9 mouse cellular contexts compared by ENCODE assay signal in the genomic region with DNA sequence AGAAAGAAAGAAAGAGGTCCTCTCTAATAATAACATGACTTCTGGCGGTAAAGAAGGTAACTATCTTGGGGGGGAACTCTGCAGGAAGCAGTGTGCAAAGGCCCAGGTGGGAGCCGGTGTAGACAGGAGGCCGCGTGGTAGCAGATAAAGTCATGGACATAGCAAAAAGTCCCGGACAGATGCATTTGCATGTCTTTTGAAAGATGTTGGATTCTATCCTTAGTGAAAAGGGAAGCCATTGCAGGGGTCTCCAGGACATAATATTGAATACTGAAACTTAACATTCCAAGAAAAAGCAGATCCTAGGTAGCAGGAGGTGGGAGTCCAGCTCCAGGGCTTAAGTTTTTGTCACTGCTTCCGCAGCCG. TPM values are rescaled to one million over a fixed set of nuclear protein-coding genes. Genes with fewer than 3 reads are reported as not detected.
DNase-seq lines count a peak whose midpoint lies in the region; ATAC-seq and TF ChIP-seq lines count a peak whose summit lies in the region.
"Had no signal": no experiment of that assay in that cellular context is flagged by ENCODE, and none has a peak within 500 bp of the region (broad histone marks: within the 10 kb centered on the region; RNA-seq: fewer than 3 reads in every experiment).

No protein-coding gene starts in this region.

- H3K9me3 ChIP-seq in heart, embryonic 15.5 days (replicated peaks): no peaks in the 10 kb centered on the region
- no peaks in the 10 kb centered on the region for H3K9me3 ChIP-seq in ES-Bruce4 (replicated peaks; ENCODE audit: control insufficient read depth, insufficient read depth, low read length, poor library complexity, severe bottlenecking)
- no peaks in the 10 kb centered on the region for H3K9me3 ChIP-seq in forebrain, embryonic 15.5 days
- no peaks in the 10 kb centered on the region for H3K9me3 ChIP-seq in liver, postnatal 0 days (ENCODE audit: low read length)

- H3K27ac ChIP-seq in heart, embryonic 15.5 days: peak overlapping the region; percentile 83
- peak overlapping the region; percentile 71 for H3K27ac ChIP-seq in ES-Bruce4 (ENCODE audit: insufficient read depth, low read length)
- H3K27ac ChIP-seq in forebrain, embryonic 15.5 days (replicated peaks): peak overlapping the region; percentile 82
- H3K27ac ChIP-seq in liver, postnatal 0 days (ENCODE audit: low read depth): peak overlapping the region; percentile 70

- intact Hi-C loops in heart, postnatal 36 days (cut with DNase I): loop anchor here (1.0 to 2.0 kb wide), 4 partner anchors 30 to 100 kb away; a partner anchor contains a TSS

- H3K9ac ChIP-seq in heart, embryonic 15.5 days: peak overlapping the region; percentile 73
- peak overlapping the region; percentile 81 for H3K9ac ChIP-seq in ES-Bruce4 (ENCODE audit: low read depth, poor library complexity, severe bottlenecking)
- peak overlapping the region; percentile 86 for H3K9ac ChIP-seq in forebrain, embryonic 15.5 days (replicated peaks)
- H3K9ac ChIP-seq in liver, postnatal 0 days (replicated peaks): peak overlapping the region; percentile 81

- H3K4me2 ChIP-seq in heart, embryonic 15.5 days: peak overlapping the region; percentile 71
- peak overlapping the region; percentile 79 for H3K4me2 ChIP-seq in forebrain, embryonic 15.5 days (replicated peaks)
- H3K4me2 ChIP-seq in liver, postnatal 0 days (ENCODE audit: low read depth, low read length): peak overlapping the region; percentile 85

- peak overlapping the region; percentile 69 for H3K4me3 ChIP-seq in heart, embryonic 15.5 days
- peak overlapping the region; percentile 98 for H3K4me3 ChIP-seq in ES-Bruce4 (ENCODE audit: low read depth, low read length)
- peak overlapping the region; percentile 84 for H3K4me3 ChIP-seq in forebrain, embryonic 15.5 days
- H3K4me3 ChIP-seq in liver, postnatal 0 days (ENCODE audit: low read depth, low read length): peak overlapping the region; percentile 69

- TF ChIP-seq POLR2A in ES-Bruce4 (IDR thresholded peaks at IDR 0.05; ENCODE audit: insufficient read depth, low read length): no peak

- H3K27me3 ChIP-seq in heart, embryonic 15.5 days: no peaks in the 10 kb centered on the region
- H3K27me3 ChIP-seq in ES-Bruce4 (ENCODE audit: control insufficient read depth, insufficient read depth, low read length, poor library complexity, severe bottlenecking): no peaks in the 10 kb centered on the region
- H3K27me3 ChIP-seq in forebrain, embryonic 15.5 days: no peaks in the 10 kb centered on the region
- 0 out of 2 replicates have a peak, but pooled peaks cover 1% of the 10 kb centered on the region for H3K27me3 ChIP-seq in liver, postnatal 0 days (ENCODE audit: insufficient read depth, low read length)
- H3K27me3 ChIP-seq: Patski had no signal

- no peak for TF ChIP-seq CTCF in ES-Bruce4 (IDR thresholded peaks at IDR 0.05; ENCODE audit: low read depth, low read length)
- TF ChIP-seq CTCF in liver, postnatal 0 days (IDR thresholded peaks at IDR 0.05; ENCODE audit: low read depth): no peak

- H3K4me1 ChIP-seq in heart, embryonic 15.5 days (replicated peaks): peaks cover 21% of the 10 kb centered on the region
- H3K4me1 ChIP-seq in ES-Bruce4 (ENCODE audit: control insufficient read depth, insufficient read depth, low read length): no peaks in the 10 kb centered on the region
- H3K4me1 ChIP-seq in forebrain, embryonic 15.5 days: peaks cover 16% of the 10 kb centered on the region
- peaks cover 27% of the 10 kb centered on the region for H3K4me1 ChIP-seq in liver, postnatal 0 days (ENCODE audit: insufficient read depth)

- no peak for DNase-seq in heart, postnatal 36 days
- DNase-seq in liver, postnatal 0 days: no peak
- DNase-seq in adrenal gland, adult 18-20 months (ENCODE audit: low spot score in 2 of 2): no peak
- no peak for DNase-seq in cerebellum, adult 11-12 months
- DNase-seq in layer of hippocampus, postnatal 25 days (ENCODE audit: extremely low spot score in 1 of 2, low spot score in 1 of 2): no peak

- peaks cover 13% of the 10 kb centered on the region for H3K36me3 ChIP-seq in heart, embryonic 15.5 days
- H3K36me3 ChIP-seq in ES-Bruce4 (ENCODE audit: control insufficient read depth, insufficient read depth, low read length, poor library complexity, severe bottlenecking): peaks cover 18% of the 10 kb centered on the region
- peaks cover 12% of the 10 kb centered on the region for H3K36me3 ChIP-seq in forebrain, embryonic 15.5 days
- H3K36me3 ChIP-seq in liver, postnatal 0 days (replicated peaks; ENCODE audit: insufficient read depth, low read length): peaks cover 7% of the 10 kb centered on the region; the same call in 1 of the 2 replicates

- WGBS in heart, embryonic 15.5 days: 31% methylated on average over 7 of the region's 7 CpGs
- 35% methylated on average over 7 of the region's 7 CpGs for WGBS in forebrain, embryonic 15.5 days
- WGBS in liver, postnatal 0 days (ENCODE audit: insufficient replicate concordance): 29% methylated on average over 7 of the region's 7 CpGs

- ATAC-seq in heart, embryonic 15.5 days (replicated peaks; ENCODE audit: insufficient number of reproducible peaks, insufficient read depth, low FRiP score, low read depth): no peak
- ATAC-seq in forebrain, embryonic 15.5 days (replicated peaks): no peak
- ATAC-seq in liver, postnatal 0 days: no peak

- no peak for TF ChIP-seq EP300 in ES-Bruce4 (IDR thresholded peaks at IDR 0.05; ENCODE audit: insufficient read depth, low read depth, low read length)
- TF ChIP-seq EP300 in liver, postnatal 0 days (IDR thresholded peaks at IDR 0.05; ENCODE audit: low read depth): no peak

RNA-seq across cellular contexts. Expression of a gene that starts 0.5 kb away (rescaled TPM):
- 39.3 and 47.4 TPM in 2 replicates for polyA plus RNA-seq in heart, embryonic 15.5 days (2015; fragmentation: Nextera tagmentation; extraction: Ambion mirVana)
- 10 to 100 TPM; 18.1 to 19.4 TPM for total RNA-seq in heart, postnatal 36 days (2021)
- polyA plus RNA-seq in ES-Bruce4 (2011; ENCODE audit: insufficient read depth, insufficient read length, low read depth, missing spikeins): 23.2 and 28.0 TPM in 2 replicates
- 50.1 and 51.5 TPM in 2 replicates for polyA plus RNA-seq in forebrain, embryonic 15.5 days (2015; fragmentation: Nextera tagmentation; extraction: Ambion mirVana)
- 25.4 and 27.4 TPM in 2 replicates for polyA plus RNA-seq in liver, postnatal 0 days (2015; fragmentation: Nextera tagmentation; extraction: Ambion mirVana)
- 10 to 100 TPM; 32.6 to 35.2 TPM for total RNA-seq in adrenal gland, adult 18-20 months (2021)
- 10 to 100 TPM; 39.0 to 39.6 TPM for total RNA-seq in layer of hippocampus, postnatal 25 days (2021)

RNA-seq across cellular contexts. Expression of a gene that starts 8.3 kb away (rescaled TPM):
- polyA plus RNA-seq in heart, embryonic 15.5 days (2015; fragmentation: Nextera tagmentation; extraction: Ambion mirVana): not detected in 2 replicates
- total RNA-seq in heart, postnatal 36 days (2021): not detected
- 0.81 and 1.1 TPM in 2 replicates for polyA plus RNA-seq in ES-Bruce4 (2011; ENCODE audit: insufficient read depth, insufficient read length, low read depth, missing spikeins)
- not detected in 2 replicates for polyA plus RNA-seq in forebrain, embryonic 15.5 days (2015; fragmentation: Nextera tagmentation; extraction: Ambion mirVana)
- not detected in 2 replicates for polyA plus RNA-seq in liver, postnatal 0 days (2015; fragmentation: Nextera tagmentation; extraction: Ambion mirVana)
- total RNA-seq in adrenal gland, adult 18-20 months (2021): under 1 TPM in 1 of 2 experiments, not detected in 1; 0.13 TPM
- not detected for total RNA-seq in layer of hippocampus, postnatal 25 days (2021)

RNA-seq across cellular contexts. Expression of a gene that starts 17.4 kb away (rescaled TPM):
- polyA plus RNA-seq in heart, embryonic 15.5 days (2015; fragmentation: Nextera tagmentation; extraction: Ambion mirVana): 14.7 and 20.0 TPM in 2 replicates
- 1 to 10 TPM; 1.0 to 2.1 TPM for total RNA-seq in heart, postnatal 36 days (2021)
- polyA plus RNA-seq in ES-Bruce4 (2011; ENCODE audit: insufficient read depth, insufficient read length, low read depth, missing spikeins): 68.7 and 71.7 TPM in 2 replicates
- polyA plus RNA-seq in forebrain, embryonic 15.5 days (2015; fragmentation: Nextera tagmentation; extraction: Ambion mirVana): 10.2 and 15.2 TPM in 2 replicates
- 7.3 and 7.8 TPM in 2 replicates for polyA plus RNA-seq in liver, postnatal 0 days (2015; fragmentation: Nextera tagmentation; extraction: Ambion mirVana)
- 1 to 10 TPM; 1.3 to 1.9 TPM for total RNA-seq in adrenal gland, adult 18-20 months (2021)
- 1 to 10 TPM; 2.9 to 3.5 TPM for total RNA-seq in layer of hippocampus, postnatal 25 days (2021)

RNA-seq across cellular contexts. Expression of a gene that starts 21.4 kb away (rescaled TPM):
- 7.9 and 15.8 TPM in 2 replicates for polyA plus RNA-seq in heart, embryonic 15.5 days (2015; fragmentation: Nextera tagmentation; extraction: Ambion mirVana)
- total RNA-seq in heart, postnatal 36 days (2021): 10 to 100 TPM; 20.0 to 21.9 TPM
- polyA plus RNA-seq in ES-Bruce4 (2011; ENCODE audit: insufficient read depth, insufficient read length, low read depth, missing spikeins): 38.6 and 42.7 TPM in 2 replicates
- 5.9 and 6.2 TPM in 2 replicates for polyA plus RNA-seq in forebrain, embryonic 15.5 days (2015; fragmentation: Nextera tagmentation; extraction: Ambion mirVana)
- polyA plus RNA-seq in liver, postnatal 0 days (2015; fragmentation: Nextera tagmentation; extraction: Ambion mirVana): 2.4 and 2.6 TPM in 2 replicates
- 10 to 100 TPM; 21.7 to 27.2 TPM for total RNA-seq in adrenal gland, adult 18-20 months (2021)
- total RNA-seq in layer of hippocampus, postnatal 25 days (2021): 10 to 100 TPM; 13.1 to 13.6 TPM

RNA-seq across cellular contexts. Expression of a gene that starts 47.0 kb away (rescaled TPM):
- 1.7 and 8.9 TPM in 2 replicates for polyA plus RNA-seq in heart, embryonic 15.5 days (2015; fragmentation: Nextera tagmentation; extraction: Ambion mirVana)
- 1 to 10 TPM; 1.6 to 1.8 TPM for total RNA-seq in heart, postnatal 36 days (2021)
- polyA plus RNA-seq in ES-Bruce4 (2011; ENCODE audit: insufficient read depth, insufficient read length, low read depth, missing spikeins): 3.1 and 9.7 TPM in 2 replicates
- 0.33 and 0.99 TPM in 2 replicates for polyA plus RNA-seq in forebrain, embryonic 15.5 days (2015; fragmentation: Nextera tagmentation; extraction: Ambion mirVana)
- polyA plus RNA-seq in liver, postnatal 0 days (2015; fragmentation: Nextera tagmentation; extraction: Ambion mirVana): 5.8 and 8.6 TPM in 2 replicates
- total RNA-seq in adrenal gland, adult 18-20 months (2021): 1 to 10 TPM; 4.1 to 7.4 TPM
- 1 to 10 TPM; 2.0 to 2.3 TPM for total RNA-seq in layer of hippocampus, postnatal 25 days (2021)
